Mouse (Mus musculus): ENCODE measurements around the gene BC028528.
"Not testable (repeated sequence)": the region's sequence is repeated elsewhere in the genome, so short reads cannot be mapped to it uniquely, and the experiment has no call there.

The BC028528 gene

DNA sequence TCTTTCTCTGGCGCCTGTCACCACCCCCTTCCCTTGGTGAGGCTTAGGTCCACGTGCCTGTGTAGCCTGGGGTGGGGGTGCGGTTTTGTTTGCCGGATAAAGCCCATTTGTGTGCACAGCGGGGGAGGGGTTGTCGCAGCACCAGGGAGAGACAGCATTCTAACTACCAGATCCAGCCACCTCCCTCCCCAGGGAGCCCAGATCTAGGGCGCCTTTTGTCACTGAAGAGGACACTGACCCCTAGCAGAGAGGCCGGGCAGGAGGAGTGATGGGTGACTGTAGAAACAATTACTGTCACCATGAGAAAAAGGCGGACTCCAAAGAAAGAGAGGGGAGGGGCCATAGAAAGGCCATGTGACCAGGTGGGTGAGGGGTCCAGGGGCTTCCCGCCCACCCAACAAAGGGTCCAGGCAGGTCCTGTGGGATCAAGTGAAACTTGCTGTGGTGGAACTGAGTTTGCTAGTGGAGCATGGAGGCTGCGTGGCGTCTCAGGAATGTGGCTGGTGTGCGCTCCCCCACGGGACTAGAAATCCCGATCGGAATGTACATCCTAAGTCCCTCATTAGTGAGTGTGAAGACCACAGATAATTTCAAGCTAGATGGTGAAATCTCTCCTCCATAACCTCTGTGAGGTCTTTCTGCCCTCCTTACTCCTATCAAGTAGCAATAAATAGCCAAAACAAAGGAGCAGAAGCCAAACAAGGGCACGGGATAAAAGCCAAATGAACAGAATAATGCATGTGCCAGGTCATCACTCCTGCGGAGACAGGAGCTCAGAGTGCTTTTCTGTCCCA lies 13.5 kb upstream of the BC028528 start:
- peak; percentile 14 to 30 for DNase-seq (ENCODE audit: low spot score in 2 of 2)

- DNase-seq (ENCODE audit: low spot score in 2 of 2), result no peak
Observed at GRCm38 (mm10) chr3:95904568-95904967, 12.8 kb upstream of the BC028528 start, which contains the start of gene Car14. Gene Car14, minus strand, starts transcription at chr3:95904691.

GRCm38 (mm10) chr3:95903753-95904502 lies 12.1 kb upstream of the BC028528 start:
- DNase-seq (ENCODE audit: low spot score in 2 of 2), result no peak

GRCm38 (mm10) chr3:95902643-95903042 lies 10.8 kb upstream of the BC028528 start:
- no peak for DNase-seq (ENCODE audit: low spot score in 2 of 2)

DNA sequence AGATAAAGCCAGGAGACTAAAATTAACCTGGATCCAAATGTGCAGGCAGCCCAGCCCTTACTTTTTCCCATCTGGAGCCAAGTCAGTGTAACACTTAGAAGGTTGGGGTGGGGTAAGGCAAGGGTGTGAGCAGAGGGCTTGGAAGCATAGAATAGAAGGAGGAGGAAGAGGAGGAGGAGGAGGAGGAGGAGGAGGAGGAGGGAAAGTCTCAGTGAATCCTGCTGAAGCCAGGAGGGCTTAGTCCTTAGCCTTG lies 10.5 kb upstream of the BC028528 start:
- no peak for DNase-seq (ENCODE audit: low spot score in 2 of 2)

- DNase-seq (ENCODE audit: low spot score in 2 of 2), result no peak
Observed at GRCm38 (mm10) chr3:95901616-95902372, 10.0 kb upstream of the BC028528 start.

- DNase-seq (ENCODE audit: low spot score in 2 of 2), result no peak
Observed at GRCm38 (mm10) chr3:95899800-95900524, 8.2 kb upstream of the BC028528 start.

- DNase-seq (ENCODE audit: low spot score in 2 of 2), result not testable (repeated sequence)
Observed at GRCm38 (mm10) chr3:95895501-95895900, 3.7 kb upstream of the BC028528 start.

GRCm38 (mm10) chr3:95894317-95895160 lies 2.7 kb upstream of the BC028528 start:
- no peak for DNase-seq (ENCODE audit: low spot score in 2 of 2)

GRCm38 (mm10) chr3:95893606-95894316 lies 2.0 kb upstream of the BC028528 start, which contains the start of gene Aph1a:
Gene Aph1a, plus strand, starts transcription at chr3:95893969.
- DNase-seq (ENCODE audit: low spot score in 2 of 2), result peak; percentile 96

DNA sequence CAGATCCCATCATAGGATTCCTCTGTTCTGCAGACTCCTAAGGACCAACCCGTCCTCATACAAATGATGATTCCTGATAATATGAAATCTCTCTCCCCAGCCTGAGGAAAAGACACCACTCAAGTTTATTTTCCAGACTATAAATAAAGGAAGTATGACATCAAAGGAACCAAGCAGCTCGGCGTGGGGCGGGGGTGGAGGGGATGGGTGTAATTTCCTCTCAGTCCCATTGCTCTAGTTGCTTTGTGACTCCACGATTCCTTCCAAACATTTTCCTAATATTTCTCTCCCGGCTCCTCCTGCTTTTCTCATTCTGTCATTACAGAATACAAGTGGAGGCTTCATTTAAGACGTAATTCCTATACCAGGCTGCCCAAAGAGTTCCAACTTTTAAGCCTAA lies 1.3 kb upstream of the BC028528 start:
- no peak for DNase-seq (ENCODE audit: low spot score in 2 of 2)

DNA sequence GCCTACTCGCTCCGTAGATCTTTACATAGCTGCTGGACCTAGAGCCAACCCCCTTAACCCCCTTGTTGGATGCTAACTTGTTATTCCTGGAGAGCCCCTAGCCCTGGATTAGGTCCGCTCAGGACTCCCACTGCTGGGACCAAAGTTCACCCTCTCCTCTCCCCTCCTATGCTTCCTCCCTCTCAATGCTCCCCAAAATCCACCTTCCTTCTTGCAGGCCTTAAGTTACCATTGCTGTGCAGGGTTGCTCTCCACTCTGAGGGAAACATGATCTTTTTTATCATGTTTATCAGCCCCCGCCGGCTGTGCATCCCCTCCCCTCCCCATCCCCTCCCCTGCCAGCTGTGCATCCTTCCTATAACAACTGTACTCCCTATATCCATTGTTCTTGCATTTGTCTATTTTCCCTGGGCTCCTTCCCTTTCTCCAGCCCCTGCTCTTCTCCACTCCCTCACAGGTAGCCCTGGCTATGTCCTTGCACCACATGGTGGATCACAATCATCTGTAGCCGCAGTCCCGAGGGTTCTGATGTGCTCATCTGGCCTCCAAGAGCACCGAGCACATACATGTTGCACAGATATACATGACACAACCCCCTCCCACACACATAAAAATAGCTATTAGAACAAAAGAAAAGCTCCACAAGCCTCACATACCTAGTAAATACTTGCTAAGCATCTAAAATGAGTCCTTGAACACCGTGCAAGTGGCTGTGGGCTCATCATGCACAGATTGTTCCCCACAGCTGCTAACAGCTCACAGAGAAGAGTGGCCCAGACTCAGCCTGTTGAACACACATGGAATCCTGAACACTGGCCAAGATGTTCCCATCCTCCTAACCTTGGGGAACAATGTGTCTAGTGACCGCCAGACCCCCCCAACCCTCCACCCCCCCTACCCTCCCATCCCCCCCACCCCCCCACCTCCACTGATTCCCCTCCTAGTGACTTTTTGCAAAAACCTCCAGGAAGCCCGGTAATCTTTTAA lies 554 bp upstream of the BC028528 start:
- no peak for DNase-seq (ENCODE audit: low spot score in 2 of 2)

DNA sequence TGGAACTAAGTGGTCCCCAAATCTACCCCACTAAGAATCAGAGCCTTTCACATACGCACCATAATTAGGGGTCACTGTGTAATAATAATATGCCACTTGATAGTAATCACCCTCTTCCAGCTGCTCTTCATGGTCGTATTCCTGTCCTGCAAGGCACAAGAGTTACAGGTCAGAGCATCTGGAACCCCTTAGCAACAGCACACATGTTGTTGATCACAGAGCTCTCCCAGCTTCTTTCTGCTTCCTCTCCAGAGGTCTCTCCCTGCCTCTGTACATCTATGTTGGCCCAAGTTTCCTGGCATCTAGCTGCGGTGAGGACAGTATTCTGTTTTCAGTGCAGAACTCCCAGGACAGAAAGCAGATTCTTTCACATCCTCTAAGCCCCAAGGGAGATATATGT lies 2.1 kb downstream of the BC028528 start:
- no peak for DNase-seq (ENCODE audit: low spot score in 2 of 2)

DNA sequence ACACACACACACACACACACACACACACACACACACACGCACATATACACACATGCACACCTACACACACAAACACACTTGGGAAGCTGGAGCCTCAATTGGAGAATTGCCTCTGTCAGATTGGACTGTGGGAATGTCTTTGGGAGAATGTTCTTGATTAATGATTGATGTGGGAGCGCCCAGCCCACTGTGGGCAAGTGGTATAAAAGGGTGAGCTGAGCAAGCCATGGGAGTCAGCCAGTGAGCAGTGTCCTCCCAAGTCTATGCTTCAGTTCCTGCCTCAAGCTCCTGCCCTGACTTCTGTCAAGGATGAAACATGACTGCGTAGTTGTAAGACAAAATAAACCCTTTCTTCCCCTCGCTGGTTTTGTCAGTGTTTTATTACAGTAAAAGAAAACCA lies 4.2 kb downstream of the BC028528 start:
- DNase-seq (ENCODE audit: low spot score in 2 of 2), result no peak

- DNase-seq (ENCODE audit: low spot score in 2 of 2), result no peak
Observed at GRCm38 (mm10) chr3:95884400-95884799, 7.4 kb downstream of the BC028528 start.

GRCm38 (mm10) chr3:95882816-95883425 lies 8.9 kb downstream of the BC028528 start:
- DNase-seq (ENCODE audit: low spot score in 2 of 2), result peak; percentile 54 to 76

- DNase-seq (ENCODE audit: low spot score in 2 of 2), result peak; percentile 84 to 91
Observed at GRCm38 (mm10) chr3:95881979-95882815, 9.6 kb downstream of the BC028528 start, which contains the start of gene Ciart. Gene Ciart, minus strand, starts transcription at chr3:95882251.

DNA sequence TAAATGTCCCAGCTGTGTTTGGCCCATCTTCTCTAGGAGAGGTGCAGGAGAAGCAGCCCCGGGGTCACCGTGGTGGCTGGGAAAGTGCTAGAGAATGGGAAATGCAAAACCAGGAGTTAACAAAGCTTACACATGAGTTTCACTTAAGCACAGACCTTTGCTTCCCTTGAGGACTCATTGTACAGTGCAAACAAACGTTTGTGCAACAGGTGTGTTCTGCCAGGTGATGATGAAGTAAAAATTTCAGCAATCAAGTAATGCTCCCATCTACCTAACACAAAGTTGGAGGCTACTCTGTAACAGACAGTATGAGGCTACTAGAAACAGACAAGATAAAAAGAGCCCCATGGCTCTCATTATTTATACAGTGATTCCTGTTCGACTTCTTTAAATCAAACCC lies 12.7 kb downstream of the BC028528 start:
- no peak for DNase-seq (ENCODE audit: low spot score in 2 of 2)
